Mouse (Mus musculus) heart, postnatal 0 days (tissue): ENCODE data around the gene Eef2k. TPM values are rescaled to one million over a fixed set of nuclear protein-coding genes. Genes with fewer than 3 reads are reported as not detected.

ENCODE experiments used
- ATAC-seq: fragments of 200-750 bp; cut with Nextera tagmentation; 2 replicates; pipeline ENCODE4 v1.8.0; 2017; ENCODE audit warnings: low read depth, moderate number of reproducible peaks, moderate library complexity; ENCODE audit not compliant: insufficient read depth
- DNase-seq: peaks from one replicate; pipeline ENCODE4 v3.0.0-alpha.2; 2016; ENCODE audit warnings: low spot score
- H3K27ac ChIP-seq: fragments of 300-500 bp; sonication (generic); 2 replicates; pipeline ENCODE4 v1.5.1; 2014; ENCODE audit warnings: low read depth, mild to moderate bottlenecking
- H3K27me3 ChIP-seq: fragments of 300-500 bp; sonication (generic); 2 replicates; pipeline ENCODE4 v1.6.1; 2014; ENCODE audit warnings: low read length, mixed read lengths; ENCODE audit not compliant: control insufficient read depth, insufficient read depth
- H3K36me3 ChIP-seq: fragments of 300-500 bp; sonication (generic); replicated peaks from 2 replicates; pipeline ENCODE4 v1.6.1; 2014; ENCODE audit warnings: low read length, mixed read lengths; ENCODE audit not compliant: control insufficient read depth, insufficient read depth
- H3K4me1 ChIP-seq: fragments of 300-500 bp; sonication (generic); 2 replicates; pipeline ENCODE4 v1.6.1; 2014; ENCODE audit warnings: antibody characterized with exemption; ENCODE audit not compliant: control insufficient read depth, insufficient read depth
- H3K4me2 ChIP-seq: fragments of 300-500 bp; sonication (generic); 2 replicates; pipeline ENCODE4 v1.6.1; 2014; ENCODE audit warnings: low read depth, mild to moderate bottlenecking, low read length, moderate library complexity
- H3K4me3 ChIP-seq: fragments of 300-500 bp; sonication (generic); 2 replicates; pipeline ENCODE4 v1.5.1; 2014; ENCODE audit warnings: low read depth, low read length
- H3K9ac ChIP-seq: fragments of 300-500 bp; sonication (generic); replicated peaks from 2 replicates; pipeline ENCODE4 v1.6.1; 2014; ENCODE audit warnings: low read depth, low read length, mixed read lengths
- H3K9me3 ChIP-seq: fragments of 300-500 bp; sonication (generic); replicated peaks from 2 replicates; pipeline ENCODE4 v1.6.1; 2016; ENCODE audit warnings: low read length; ENCODE audit not compliant: control insufficient read depth
- CTCF ChIP-seq: IDR thresholded peaks from 2 replicates; pipeline ENCODE4 v1.5.1; 2016; ENCODE audit warnings: antibody characterized with exemption, control low read depth, low read depth
- EP300 ChIP-seq: IDR thresholded peaks from 2 replicates; pipeline ENCODE4 v1.6.1; 2016; ENCODE audit warnings: antibody characterized with exemption, low read depth
- WGBS: fragments of 180-500 bp; shearing (Covaris S2); extraction: QIAGEN DNeasy Blood & Tissue Kit; methylation state at CpG from one replicate; pipeline ENCODE4 v1.1.7; 2014; 5-methylcytosine and 5-hydroxymethylcytosine counted together
- polyA plus RNA-seq: library from polyadenylated mRNA; unstranded; fragments of >200 nt; fragmentation: Nextera tagmentation; extraction: Ambion mirVana; gene quantifications from 2 replicates; pipeline ENCODE4 v1.2.1, GENCODE M21; 2015
- total RNA-seq: library from RNA; depleted of rRNA; stranded (reverse); fragments of >200 nt; gene quantifications from 2 replicates; pipeline ENCODE4 v1.2.3, GENCODE M21; 2014; ENCODE audit warnings: low replicate concordance

Eef2k gene
- total and polyA plus RNA-seq, 2 experiments from 2014 or later, result 23.6 to 31.9 TPM

GRCm38 (mm10) chr7:120848831-120849512, 6.3 kb downstream of the Eef2k start:
- DNase-seq (no peak), ATAC-seq (no peak)
- Histone ChIP-seq H3K4me2 (no peak overlapping the region), H3K9me3 (no peaks in the 10 kb centered on the region), H3K27me3 (no peaks in the 10 kb centered on the region), H3K9ac (no peak overlapping the region), H3K36me3 (0 out of 2 replicates have a peak, but pooled peaks cover 5% of the 10 kb centered on the region), H3K4me3 (no peak overlapping the region), H3K4me1 (peaks cover 51% of the 10 kb centered on the region), H3K27ac (no peak overlapping the region)
- WGBS, result 81% methylated on average over 3 of the region's 3 CpGs
- TF ChIP-seq EP300 (no peak), CTCF (no peak)

GRCm38 (mm10) chr7:120850165-120850564, 7.5 kb downstream of the Eef2k start:
- Histone ChIP-seq H3K4me3 (no peak overlapping the region), H3K9me3 (no peaks in the 10 kb centered on the region), H3K9ac (no peak overlapping the region), H3K27me3 (no peaks in the 10 kb centered on the region), H3K4me1 (peaks cover 51% of the 10 kb centered on the region), H3K27ac (no peak overlapping the region), H3K36me3 (0 out of 2 replicates have a peak, but pooled peaks cover 5% of the 10 kb centered on the region), H3K4me2 (no peak overlapping the region)
- DNase-seq (no peak), ATAC-seq (no peak)
- 84% methylated on average over 3 of the region's 3 CpGs for WGBS
- TF ChIP-seq EP300, result no peak
- no peak for TF ChIP-seq CTCF

GRCm38 (mm10) chr7:120859854-120860253, 17.2 kb downstream of the Eef2k start:
- H3K4me1 ChIP-seq, result peaks cover 44% of the 10 kb centered on the region
- WGBS, result 90% methylated on average over 11 of the region's 11 CpGs
- H3K9me3 ChIP-seq, result no peaks in the 10 kb centered on the region
- no peaks in the 10 kb centered on the region for H3K27me3 ChIP-seq
- no peak for TF ChIP-seq CTCF
- no peak for TF ChIP-seq EP300
- no peak overlapping the region for H3K27ac ChIP-seq
- DNase-seq (no peak), ATAC-seq (no peak)
- H3K4me3 ChIP-seq, result no peak overlapping the region
- H3K36me3 ChIP-seq, result peaks cover 18% of the 10 kb centered on the region
- H3K9ac ChIP-seq, result no peak overlapping the region
- no peak overlapping the region for H3K4me2 ChIP-seq

GRCm38 (mm10) chr7:120860799-120861487, 18.3 kb downstream of the Eef2k start:
- Histone ChIP-seq H3K27ac (no peak overlapping the region), H3K27me3 (no peaks in the 10 kb centered on the region), H3K9ac (no peak overlapping the region), H3K4me3 (no peak overlapping the region), H3K9me3 (no peaks in the 10 kb centered on the region), H3K4me2 (peak overlapping the region; percentile 12; the same call in 1 of the 2 replicates), H3K36me3 (peaks cover 18% of the 10 kb centered on the region), H3K4me1 (peaks cover 44% of the 10 kb centered on the region)
- ATAC-seq, result no peak
- no peak for TF ChIP-seq EP300
- no peak for TF ChIP-seq CTCF
- no peak for DNase-seq
- WGBS, result 53% methylated on average over 10 of the region's 10 CpGs

GRCm38 (mm10) chr7:120861488-120862047, 18.9 kb downstream of the Eef2k start:
- no peak for ATAC-seq
- TF ChIP-seq CTCF (no peak), EP300 (no peak)
- Histone ChIP-seq H3K4me2 (peak overlapping the region; percentile 12; the same call in 1 of the 2 replicates), H3K9ac (no peak overlapping the region), H3K27ac (peak overlapping the region; percentile 89; the same call in 1 of the 2 replicates), H3K4me3 (no peak overlapping the region), H3K27me3 (no peaks in the 10 kb centered on the region), H3K4me1 (peaks cover 50% of the 10 kb centered on the region), H3K36me3 (peaks cover 18% of the 10 kb centered on the region), H3K9me3 (no peaks in the 10 kb centered on the region)
- WGBS, result 20% methylated on average over 2 of the region's 2 CpGs
- no peak for DNase-seq
